Mouse (Mus musculus): ENCODE results near the gene Tfdp1. TPM values are rescaled to one million over a fixed set of nuclear protein-coding genes. Genes with fewer than 3 reads are reported as not detected.

Tfdp1 gene
- total RNA-seq (2023), result 100 to 1,000 TPM; 172 to 199 TPM

DNA sequence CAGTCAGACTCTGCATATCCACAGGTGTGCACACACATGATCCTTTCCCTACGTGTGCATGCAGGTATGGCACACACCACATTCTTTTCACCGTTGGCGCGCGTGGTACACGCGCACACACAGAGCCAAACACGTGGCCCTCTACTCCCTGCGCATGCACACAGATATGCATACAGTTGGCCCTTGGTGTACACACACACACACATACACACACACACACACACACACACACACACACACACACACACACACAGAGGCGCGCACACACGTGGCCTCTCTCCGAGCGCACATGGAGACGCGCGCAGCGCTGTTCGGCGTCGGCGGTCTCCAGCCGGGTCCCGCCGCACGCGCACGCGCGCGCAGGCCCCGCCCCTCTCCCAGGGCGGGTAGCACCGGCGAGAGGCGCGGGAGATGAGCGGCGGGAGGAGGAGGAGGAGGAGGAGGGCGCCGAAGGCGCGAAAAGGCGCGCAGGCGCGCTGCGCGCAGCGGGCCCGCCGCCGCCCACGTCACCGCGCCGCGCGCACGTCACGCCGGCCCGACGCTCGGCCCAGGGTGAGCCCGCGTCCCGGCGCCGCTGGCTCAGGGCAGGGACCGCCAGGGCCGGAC, at the start of gene Tfdp1:
Gene Tfdp1 (plus strand): TSS at position 497 of the 606 bp plus-strand sequence.

DNA sequence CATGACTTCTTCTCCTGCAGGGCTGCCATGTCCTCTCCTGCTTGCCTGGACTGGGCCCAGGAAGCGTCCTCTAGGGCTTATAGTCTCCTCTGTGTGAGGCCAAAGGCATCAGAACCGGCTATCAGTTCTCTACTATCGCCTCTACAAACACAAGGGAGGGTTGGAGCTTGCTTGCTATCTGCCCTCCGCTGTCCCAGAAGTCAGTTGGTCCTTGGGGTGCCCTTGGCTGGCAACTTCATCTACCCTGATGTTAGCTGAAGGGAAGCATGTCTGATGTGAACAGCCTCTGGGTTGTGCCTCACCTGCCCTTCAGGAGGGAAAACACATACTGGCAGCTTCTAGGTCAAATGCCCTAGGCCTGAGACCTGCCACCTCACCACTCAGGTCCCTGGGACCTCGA, 58.2 kb downstream of the Tfdp1 start, which contains the start of gene Atp4b:
Gene Atp4b (minus strand): TSS at position 101 of the 400 bp plus-strand sequence.

DNA sequence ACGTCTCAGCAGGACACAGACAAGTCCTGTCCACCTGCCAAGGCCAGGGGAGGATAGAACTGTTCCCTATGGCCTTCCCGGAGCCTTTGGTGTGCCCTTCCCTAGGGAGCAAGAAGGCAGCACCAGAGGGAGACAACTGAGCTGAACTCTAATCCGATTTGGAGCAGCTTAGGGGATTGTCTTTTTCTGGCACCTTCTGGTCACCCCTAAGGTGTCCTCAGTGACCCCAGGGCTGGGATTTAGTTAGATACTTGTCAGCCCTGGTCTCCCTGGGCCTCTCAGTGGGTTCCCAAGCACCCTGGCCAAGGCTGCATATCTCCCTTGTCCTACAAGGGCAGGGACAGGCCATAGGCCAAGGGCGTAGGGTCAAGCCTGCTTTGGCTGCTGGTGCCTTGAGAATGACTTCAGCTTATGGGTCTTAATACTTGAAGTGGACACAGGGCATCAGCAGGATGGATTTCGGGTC, 66.1 kb downstream of the Tfdp1 start, which contains the start of gene Grk1:
Gene Grk1 (plus strand): TSS at position 416 of the 466 bp plus-strand sequence.

Other genes starting within 250 kb of the Tfdp1 start
- 10 to 100 TPM; 21.5 to 24.8 TPM for gene Pcid2, start 233.3 kb upstream of the Tfdp1 start, total RNA-seq (2023)
- gene Cul4a, start 233.1 kb upstream of the Tfdp1 start, total RNA-seq (2023), result 10 to 100 TPM; 40.5 to 45.0 TPM
- 100 to 1,000 TPM; 295 to 392 TPM for gene Lamp1, start 179.6 kb upstream of the Tfdp1 start, total RNA-seq (2023)
- gene Grtp1, start 138.1 kb upstream of the Tfdp1 start, total RNA-seq (2023), result under 1 TPM; 0.26 to 0.36 TPM
- not detected for gene Adprhl1, start 84.6 kb upstream of the Tfdp1 start, total RNA-seq (2023)
- 1 to 10 TPM; 9.3 to 10.0 TPM for gene Dcun1d2, start 50.6 kb upstream of the Tfdp1 start, total RNA-seq (2023)
- gene Tmco3, start 50.6 kb upstream of the Tfdp1 start, total RNA-seq (2023), result 10 to 100 TPM; 44.0 to 48.5 TPM
- gene Atp4b, start 58.1 kb downstream of the Tfdp1 start, total RNA-seq (2023), result under 1 TPM in 1 of 2 experiments, not detected in 1; 0.71 TPM
- gene Grk1, start 66.3 kb downstream of the Tfdp1 start, total RNA-seq (2023), result under 1 TPM; 0.09 TPM
- gene Tmem255b, start 96.4 kb downstream of the Tfdp1 start, total RNA-seq (2023), result not detected
- gene Gas6, start 155.7 kb downstream of the Tfdp1 start, total RNA-seq (2023), result 1 to 10 TPM in 1 of 2 experiments, under 1 TPM in 1; 0.67 to 1.2 TPM
- gene 1700029H14Rik, start 223.7 kb downstream of the Tfdp1 start, total RNA-seq (2023), result 1 to 10 TPM; 2.4 to 2.9 TPM